Mouse (Mus musculus) embryonic fibroblast, embryonic 13.5 days (primary cell): Measurements from ENCODE around the gene Lrrc39.

Source experiments
- CTCF ChIP-seq: IDR thresholded peaks from 2 replicates; pipeline ENCODE4 v1.5.1; 2011; ENCODE audit warnings: mild to moderate bottlenecking, control low read depth, low read length, moderate library complexity, borderline replicate concordance; ENCODE audit not compliant: insufficient read depth
- POLR2A ChIP-seq: IDR thresholded peaks from 2 replicates; pipeline ENCODE4 v1.6.1; 2011; ENCODE audit warnings: low read depth, mild to moderate bottlenecking, control low read depth, low read length, moderate library complexity

DNA sequence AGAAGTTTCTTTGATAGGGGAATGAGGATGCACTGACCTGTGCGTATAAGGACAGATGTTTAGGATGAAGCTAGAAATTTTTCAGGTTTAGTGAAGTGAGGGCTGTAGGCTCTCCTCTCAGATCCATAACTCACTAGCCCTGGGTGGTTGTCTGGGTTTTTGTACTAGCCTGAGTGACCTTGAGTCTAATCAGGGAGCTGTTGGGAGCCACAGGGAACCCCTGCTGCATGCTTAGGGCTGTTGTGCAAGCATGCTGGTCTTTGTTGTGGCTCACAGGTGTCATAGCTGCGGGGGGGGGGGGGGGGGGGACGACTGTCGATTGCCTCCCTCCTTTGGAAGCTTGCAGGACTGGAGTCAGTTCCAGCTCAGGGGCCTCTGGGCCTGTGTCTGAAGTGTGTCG is 33.0 kb upstream of the Lrrc39 start:
- TF ChIP-seq CTCF (no peak), POLR2A (no peak)
